Mouse (Mus musculus): ENCODE measurements around the gene Ankdd1b. TPM values are rescaled to one million over a fixed set of nuclear protein-coding genes. Genes with fewer than 3 reads are reported as not detected.

Ankdd1b gene
- polyA plus RNA-seq, 1 experiment from 2014 or later = not detected

DNA sequence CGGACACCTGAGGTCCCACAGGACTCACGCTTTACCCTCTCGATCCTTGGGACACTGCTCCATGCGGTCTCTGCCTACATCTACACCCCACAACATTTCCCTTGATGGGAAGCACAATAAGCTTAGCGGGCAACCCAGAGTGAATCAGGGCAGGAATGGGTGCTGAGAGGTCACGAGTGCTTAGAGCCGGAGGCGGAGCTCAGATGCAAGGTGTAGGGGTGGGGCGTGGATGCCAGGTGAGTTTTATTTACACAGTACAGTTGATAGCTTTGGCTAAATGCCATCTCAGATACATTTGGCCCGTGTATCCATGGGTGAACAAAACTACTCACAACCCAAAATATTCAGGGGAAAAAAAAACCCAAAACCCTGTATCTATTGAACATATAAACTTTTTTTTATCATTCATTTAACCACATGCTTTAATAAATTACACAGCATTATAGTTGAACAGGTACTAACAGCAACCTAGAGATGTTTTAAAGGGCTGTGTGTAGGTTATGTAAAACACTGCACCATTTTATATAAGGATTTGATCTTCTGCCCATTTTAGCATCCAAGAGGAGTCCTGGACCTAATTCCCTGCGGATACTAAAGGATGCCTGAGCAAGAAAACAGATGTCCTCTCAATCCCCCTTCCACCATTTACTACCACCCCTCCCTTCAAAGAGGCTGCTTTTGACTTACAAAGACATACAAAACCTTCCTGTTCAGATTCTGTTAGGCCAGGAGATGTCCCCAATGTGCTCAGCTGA, 19.4 kb downstream of the Ankdd1b start:
- WGBS = 92% methylated on average over 11 of the region's 11 CpGs
- no peak overlapping the region for H3K4me3 ChIP-seq
- no peaks in the 10 kb centered on the region for H3K9me3 ChIP-seq
- no peak overlapping the region for H3K9ac ChIP-seq
- H3K27ac ChIP-seq (replicated peaks) = no peak overlapping the region
- H3K36me3 ChIP-seq = no peaks in the 10 kb centered on the region
- H3K4me2 ChIP-seq = no peak overlapping the region
- H3K27me3 ChIP-seq = no peaks in the 10 kb centered on the region
- no peak for ATAC-seq (ENCODE audit: low read depth)
- no peaks in the 10 kb centered on the region for H3K4me1 ChIP-seq (replicated peaks)

DNA sequence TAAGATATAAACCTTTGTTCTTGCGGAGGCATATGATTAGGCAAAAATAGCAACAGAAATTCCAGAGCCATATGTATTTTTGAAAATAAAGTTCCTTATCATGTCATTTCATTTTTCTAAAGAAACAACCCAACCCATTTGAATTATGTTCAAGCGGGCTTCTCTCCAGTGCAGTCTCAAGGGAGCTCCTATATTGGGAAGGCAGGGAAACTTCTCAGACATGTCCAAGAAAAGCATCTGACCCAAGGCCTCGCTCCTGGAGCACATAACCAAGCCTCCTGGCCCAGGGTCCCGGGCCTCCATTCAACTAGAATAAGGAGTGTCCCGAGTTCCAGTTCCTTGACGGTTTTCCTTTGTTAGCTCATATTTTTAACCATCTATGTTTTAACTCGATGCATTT, 20.1 kb downstream of the Ankdd1b start:
- no peak overlapping the region for H3K9ac ChIP-seq
- 87% methylated on average over 7 of the region's 7 CpGs for WGBS

GRCm38 (mm10) chr13:96450205-96450856, 20.7 kb downstream of the Ankdd1b start:
- H3K9ac ChIP-seq = no peak overlapping the region
- H3K27ac ChIP-seq (replicated peaks) = no peak overlapping the region
- no peaks in the 10 kb centered on the region for H3K36me3 ChIP-seq
- ATAC-seq (ENCODE audit: low read depth) = no peak
- H3K4me1 ChIP-seq (replicated peaks) = no peaks in the 10 kb centered on the region
- WGBS = 83% methylated on average over 11 of the region's 11 CpGs
- no peaks in the 10 kb centered on the region for H3K9me3 ChIP-seq
- H3K4me2 ChIP-seq = no peak overlapping the region
- no peak overlapping the region for H3K4me3 ChIP-seq
- H3K27me3 ChIP-seq = no peaks in the 10 kb centered on the region

More for the DNA sequence above, 20.1 kb downstream of the Ankdd1b start:
- no peak overlapping the region for H3K27ac ChIP-seq (replicated peaks)
- ATAC-seq (ENCODE audit: low read depth) = no peak
- no peaks in the 10 kb centered on the region for H3K36me3 ChIP-seq
- no peak overlapping the region for H3K4me3 ChIP-seq
- H3K4me1 ChIP-seq (replicated peaks) = no peaks in the 10 kb centered on the region
- H3K4me2 ChIP-seq = no peak overlapping the region
- H3K27me3 ChIP-seq = no peaks in the 10 kb centered on the region
- no peaks in the 10 kb centered on the region for H3K9me3 ChIP-seq

GRCm38 (mm10) chr13:96440436-96440835, 30.6 kb downstream of the Ankdd1b start:
- no peak overlapping the region for H3K4me3 ChIP-seq
- WGBS = 93% methylated on average over 4 of the region's 4 CpGs
- ATAC-seq (ENCODE audit: low read depth) = no peak
- no peaks in the 10 kb centered on the region for H3K4me1 ChIP-seq (replicated peaks)
- H3K27me3 ChIP-seq = no peaks in the 10 kb centered on the region
- H3K9me3 ChIP-seq = 0 out of 2 replicates have a peak, but pooled peaks cover 3% of the 10 kb centered on the region
- H3K27ac ChIP-seq (replicated peaks) = no peak overlapping the region
- H3K4me2 ChIP-seq = no peak overlapping the region
- no peaks in the 10 kb centered on the region for H3K36me3 ChIP-seq
- no peak overlapping the region for H3K9ac ChIP-seq

DNA sequence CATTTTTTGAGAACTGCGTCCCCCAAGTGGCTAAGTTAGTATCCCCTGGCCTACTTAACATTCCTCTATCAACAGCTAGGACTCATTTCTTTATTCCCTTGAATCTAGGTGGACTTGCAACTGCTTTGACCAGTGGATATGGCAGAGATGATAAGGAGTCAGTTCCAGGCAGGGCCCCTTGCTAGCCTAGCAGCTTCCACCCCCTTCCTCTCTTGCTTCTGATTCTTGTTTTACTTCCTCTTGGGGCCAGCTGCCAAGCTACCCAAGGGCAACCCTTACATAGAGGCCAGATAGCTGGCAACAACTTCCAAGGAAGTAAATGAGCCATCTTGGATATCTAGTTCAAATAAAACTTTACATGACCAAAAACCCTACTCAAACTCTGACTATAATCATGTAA, 34.1 kb downstream of the Ankdd1b start:
- Histone ChIP-seq H3K27me3 (no peaks in the 10 kb centered on the region), H3K4me1 (replicated peaks) (no peaks in the 10 kb centered on the region), H3K36me3 (no peaks in the 10 kb centered on the region), H3K9me3 (0 out of 2 replicates have a peak, but pooled peaks cover 3% of the 10 kb centered on the region), H3K27ac (replicated peaks) (no peak overlapping the region), H3K9ac (no peak overlapping the region), H3K4me2 (no peak overlapping the region), H3K4me3 (no peak overlapping the region)
- 97% methylated on average over 1 of the region's 1 CpGs for WGBS
- no peak for ATAC-seq (ENCODE audit: low read depth)

GRCm38 (mm10) chr13:96435793-96436192, 35.2 kb downstream of the Ankdd1b start:
- no peaks in the 10 kb centered on the region for H3K27me3 ChIP-seq
- ATAC-seq (ENCODE audit: low read depth) = no peak
- H3K9ac ChIP-seq = no peak overlapping the region
- no peak overlapping the region for H3K4me3 ChIP-seq
- H3K9me3 ChIP-seq = 0 out of 2 replicates have a peak, but pooled peaks cover 3% of the 10 kb centered on the region
- no peak overlapping the region for H3K27ac ChIP-seq (replicated peaks)
- WGBS = 48% methylated on average over 13 of the region's 13 CpGs
- H3K4me1 ChIP-seq (replicated peaks) = no peaks in the 10 kb centered on the region
- no peaks in the 10 kb centered on the region for H3K36me3 ChIP-seq
- H3K4me2 ChIP-seq = no peak overlapping the region

DNA sequence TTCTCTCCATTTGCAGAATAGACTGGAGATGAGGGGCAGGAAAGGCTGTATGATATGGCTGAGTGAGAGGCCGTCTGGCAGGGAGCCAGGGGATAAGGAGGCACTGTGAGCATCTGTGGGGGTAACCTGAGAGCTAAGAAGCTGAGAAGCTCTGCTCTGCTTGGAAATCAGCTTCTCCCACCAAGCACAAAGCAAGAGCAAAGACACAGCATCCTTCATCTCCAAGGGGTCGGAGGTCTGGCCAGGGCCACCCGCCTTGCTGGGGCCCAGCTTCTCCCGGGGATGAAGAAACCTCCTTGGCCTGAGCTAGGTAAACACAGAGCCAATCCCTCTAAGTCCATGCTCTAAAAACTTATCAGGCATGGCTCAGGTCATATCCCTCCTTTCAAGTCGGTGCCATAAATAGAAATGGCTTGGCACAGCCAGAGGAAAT, 36.1 kb downstream of the Ankdd1b start:
- no peaks in the 10 kb centered on the region for H3K27me3 ChIP-seq
- 62% methylated on average over 5 of the region's 5 CpGs for WGBS
- H3K9me3 ChIP-seq = 0 out of 2 replicates have a peak, but pooled peaks cover 3% of the 10 kb centered on the region
- H3K9ac ChIP-seq = no peak overlapping the region
- no peaks in the 10 kb centered on the region for H3K36me3 ChIP-seq
- H3K27ac ChIP-seq (replicated peaks) = no peak overlapping the region
- ATAC-seq (ENCODE audit: low read depth) = no peak
- H3K4me1 ChIP-seq (replicated peaks) = no peaks in the 10 kb centered on the region
- no peak overlapping the region for H3K4me2 ChIP-seq
- H3K4me3 ChIP-seq = no peak overlapping the region

DNA sequence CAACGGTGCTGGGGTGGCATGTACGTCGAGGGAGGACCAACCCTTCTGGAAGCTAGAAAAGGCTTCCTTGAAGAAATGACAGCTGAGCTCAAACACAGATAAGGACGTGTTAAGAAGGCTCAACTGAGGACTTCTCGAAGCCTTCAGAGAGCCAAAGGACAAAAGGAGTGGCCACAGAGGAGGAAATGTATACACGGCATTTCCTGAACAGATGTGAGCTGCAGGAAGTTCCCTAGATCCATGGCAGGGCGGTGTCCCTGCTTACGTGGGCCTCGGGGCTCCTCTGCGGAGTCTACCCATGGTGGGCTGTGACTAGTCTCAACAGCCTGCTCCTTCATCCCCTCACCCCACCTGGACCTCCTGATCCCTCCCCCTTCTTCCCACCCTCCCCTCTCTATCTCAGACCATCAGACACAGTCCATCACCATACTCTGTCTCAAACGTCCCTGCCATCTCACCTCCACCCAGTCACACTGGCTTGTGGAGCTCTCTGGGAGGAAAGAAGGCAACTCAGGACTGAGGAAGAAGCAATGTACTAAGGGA, 37.3 kb downstream of the Ankdd1b start:
- Histone ChIP-seq H3K27ac (replicated peaks) (no peak overlapping the region), H3K4me1 (replicated peaks) (no peaks in the 10 kb centered on the region), H3K4me2 (no peak overlapping the region), H3K9ac (no peak overlapping the region), H3K27me3 (no peaks in the 10 kb centered on the region), H3K36me3 (no peaks in the 10 kb centered on the region), H3K4me3 (no peak overlapping the region), H3K9me3 (0 out of 2 replicates have a peak, but pooled peaks cover 3% of the 10 kb centered on the region)
- 84% methylated on average over 11 of the region's 11 CpGs for WGBS
- no peak for ATAC-seq (ENCODE audit: low read depth)

- Histone ChIP-seq H3K9ac (no peak overlapping the region), H3K9me3 (0 out of 2 replicates have a peak, but pooled peaks cover 3% of the 10 kb centered on the region)
Observed at GRCm38 (mm10) chr13:96433041-96433440, 38.0 kb downstream of the Ankdd1b start.

DNA sequence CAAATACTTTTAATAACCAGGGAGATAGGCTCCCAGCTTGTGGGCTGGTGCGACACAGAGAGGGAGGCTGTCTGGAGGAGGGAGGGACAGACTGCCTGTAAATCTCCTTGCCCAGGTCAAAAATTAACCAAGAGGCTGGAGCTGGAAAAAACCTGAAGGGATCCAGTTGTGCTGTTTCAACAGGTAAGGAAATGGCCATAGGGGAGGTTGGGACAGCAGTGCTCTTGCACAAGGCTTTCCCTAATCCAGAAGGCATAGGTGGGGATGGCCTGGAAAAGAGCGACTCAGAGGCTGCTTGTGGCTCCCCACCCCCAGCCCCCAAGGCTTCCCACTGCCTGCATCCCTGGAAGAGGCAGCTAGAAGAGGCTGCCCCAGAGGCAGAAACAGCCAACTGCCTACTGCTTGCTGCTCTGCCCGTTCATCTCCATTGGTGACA, 38.6 kb downstream of the Ankdd1b start:
- no peaks in the 10 kb centered on the region for H3K4me1 ChIP-seq (replicated peaks)
- H3K27me3 ChIP-seq = no peaks in the 10 kb centered on the region
- H3K9me3 ChIP-seq = 0 out of 2 replicates have a peak, but pooled peaks cover 1% of the 10 kb centered on the region
- no peaks in the 10 kb centered on the region for H3K36me3 ChIP-seq
- ATAC-seq (ENCODE audit: low read depth) = no peak
- no peak overlapping the region for H3K9ac ChIP-seq
- no peak overlapping the region for H3K4me3 ChIP-seq
- no peak overlapping the region for H3K4me2 ChIP-seq
- 52% methylated on average over 3 of the region's 3 CpGs for WGBS
- H3K27ac ChIP-seq (replicated peaks) = no peak overlapping the region

More at GRCm38 (mm10) chr13:96433041-96433440, 38.0 kb downstream of the Ankdd1b start:
- Histone ChIP-seq H3K4me2 (no peak overlapping the region), H3K27me3 (no peaks in the 10 kb centered on the region), H3K36me3 (no peaks in the 10 kb centered on the region), H3K4me1 (replicated peaks) (no peaks in the 10 kb centered on the region), H3K27ac (replicated peaks) (no peak overlapping the region), H3K4me3 (no peak overlapping the region)
- ATAC-seq (ENCODE audit: low read depth) = no peak
- 91% methylated on average over 6 of the region's 6 CpGs for WGBS

GRCm38 (mm10) chr13:96431595-96432156, 39.3 kb downstream of the Ankdd1b start:
- peak; percentile 67; the same call in 1 of the 2 replicates for ATAC-seq (ENCODE audit: low read depth)

DNA sequence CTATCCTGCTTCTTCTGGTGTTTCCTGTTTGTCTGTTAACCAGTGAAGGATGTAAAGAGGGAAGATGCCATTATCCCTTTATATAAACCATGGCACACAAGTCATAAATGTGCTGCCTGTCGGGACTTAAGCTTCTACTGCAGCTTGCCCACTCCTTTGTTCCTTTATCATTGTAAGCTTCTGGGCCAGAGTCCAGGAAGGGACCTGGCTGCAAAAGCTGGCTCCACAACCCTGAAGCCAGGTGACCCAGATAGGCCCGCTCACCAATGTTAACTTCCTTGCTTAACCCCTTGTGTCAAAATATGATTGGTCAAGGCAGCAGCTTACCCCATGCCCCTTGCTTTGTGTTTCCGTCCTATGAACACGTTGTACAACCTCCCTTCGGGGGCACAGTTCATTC, 42.5 kb downstream of the Ankdd1b start:
- no peak for ATAC-seq (ENCODE audit: low read depth)

More at GRCm38 (mm10) chr13:96431595-96432156, 39.3 kb downstream of the Ankdd1b start:
- Histone ChIP-seq H3K27ac (replicated peaks) (no peak overlapping the region), H3K9ac (no peak overlapping the region), H3K27me3 (no peaks in the 10 kb centered on the region), H3K4me1 (replicated peaks) (no peaks in the 10 kb centered on the region), H3K4me3 (no peak overlapping the region), H3K4me2 (no peak overlapping the region), H3K9me3 (no peaks in the 10 kb centered on the region), H3K36me3 (no peaks in the 10 kb centered on the region)
- WGBS = 43% methylated on average over 12 of the region's 12 CpGs

More for the DNA sequence above, 42.5 kb downstream of the Ankdd1b start:
- no peak overlapping the region for H3K27ac ChIP-seq (replicated peaks)
- no peaks in the 10 kb centered on the region for H3K36me3 ChIP-seq
- no peaks in the 10 kb centered on the region for H3K27me3 ChIP-seq
- no peak overlapping the region for H3K9ac ChIP-seq
- WGBS = 82% methylated on average over 5 of the region's 5 CpGs
- H3K4me2 ChIP-seq = no peak overlapping the region
- H3K9me3 ChIP-seq = no peaks in the 10 kb centered on the region
- no peak overlapping the region for H3K4me3 ChIP-seq
- H3K4me1 ChIP-seq (replicated peaks) = peaks cover 8% of the 10 kb centered on the region; the same call in 1 of the 2 replicates

Data from neural tube, embryonic 13.5 days (tissue).